Comparison of ENCODE assay signal across 8 mouse cellular contexts in the genomic region with DNA sequence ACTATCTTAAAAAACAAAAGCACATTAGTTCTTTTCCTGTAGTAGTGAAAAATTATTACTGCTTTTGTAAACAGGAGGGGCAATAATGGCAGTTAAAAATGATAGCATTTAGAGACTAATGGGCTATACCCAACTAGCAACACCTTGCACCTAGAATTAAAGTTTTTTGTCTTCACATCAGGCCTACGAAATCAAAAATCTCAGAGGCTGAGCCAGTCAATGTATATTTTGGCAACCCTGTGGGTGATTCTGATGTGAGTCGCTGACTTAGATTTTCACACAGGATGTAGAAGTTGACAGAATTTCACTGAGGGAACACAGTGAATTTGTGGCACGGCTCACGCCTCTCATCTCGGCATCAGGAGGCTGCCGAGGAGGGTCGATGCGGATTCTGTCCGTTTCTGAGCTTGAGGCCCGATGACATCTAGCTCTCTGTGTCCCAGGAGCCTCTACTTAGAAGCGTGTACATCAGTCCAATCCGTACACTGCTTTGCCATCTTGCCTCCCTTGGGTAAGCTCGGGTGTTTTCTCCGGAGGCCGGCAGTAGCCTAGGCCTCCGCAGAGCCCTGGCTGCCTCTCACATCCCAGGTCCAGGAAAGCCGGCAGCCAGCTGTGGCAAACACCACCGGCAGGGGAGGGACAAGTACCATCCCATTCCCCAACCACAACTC. TPM values are rescaled to one million over a fixed set of nuclear protein-coding genes. Genes with fewer than 3 reads are reported as not detected.
DNase-seq lines count a peak whose midpoint lies in the region; ATAC-seq lines count a peak whose summit lies in the region.

No protein-coding gene starts in this region.

- ATAC-seq in cerebellum, adult (ENCODE audit: insufficient number of reproducible peaks, low FRiP score, low TSS enrichment), result 0 out of 2 replicates have a peak, but pooled peaks have one; percentile 26
- ATAC-seq in forebrain, embryonic 13.5 days, result peak; percentile 74
- ATAC-seq in liver, embryonic 15.5 days (ENCODE audit: insufficient read depth), result peak; percentile 49

- peak overlapping the region; percentile 75 for H3K4me3 ChIP-seq in forebrain, embryonic 13.5 days
- H3K4me3 ChIP-seq in liver, embryonic 15.5 days (replicated peaks), result peak overlapping the region; percentile 93

- H3K4me2 ChIP-seq in forebrain, embryonic 13.5 days, result peak overlapping the region; percentile 93
- H3K4me2 ChIP-seq in liver, embryonic 15.5 days, result peak overlapping the region; percentile 71

- WGBS in forebrain, embryonic 13.5 days, result 2% methylated on average over 18 of the region's 18 CpGs
- WGBS in liver, embryonic 15.5 days (ENCODE audit: insufficient replicate concordance), result 1% methylated on average over 18 of the region's 18 CpGs

- intact Hi-C loops in left cerebral cortex, postnatal 4 days (cut with DNase I), result no loop called here

- H3K4me1 ChIP-seq in forebrain, embryonic 13.5 days, result peaks cover 30% of the 10 kb centered on the region
- H3K4me1 ChIP-seq in liver, embryonic 15.5 days (replicated peaks), result peaks cover 46% of the 10 kb centered on the region

- no peaks in the 10 kb centered on the region for H3K9me3 ChIP-seq in forebrain, embryonic 13.5 days (replicated peaks)
- H3K9me3 ChIP-seq in liver, embryonic 15.5 days (replicated peaks), result no peaks in the 10 kb centered on the region

- peak overlapping the region; percentile 82 for H3K9ac ChIP-seq in forebrain, embryonic 13.5 days
- H3K9ac ChIP-seq in liver, embryonic 15.5 days, result peak overlapping the region; percentile 79

- no peak for DNase-seq in cerebellum, postnatal 14 days
- DNase-seq in 3134 (ENCODE audit: extremely low read depth, insufficient read length, low spot score), result peak; percentile 87
- DNase-seq in layer of hippocampus, adult 9-11 months, result no peak
- no peak for DNase-seq in cerebellum, adult 11 months
- DNase-seq in left cerebral cortex, postnatal 4 days, result no peak

- H3K36me3 ChIP-seq in forebrain, embryonic 13.5 days (ENCODE audit: poor library complexity, severe bottlenecking), result peaks cover 27% of the 10 kb centered on the region
- H3K36me3 ChIP-seq in liver, embryonic 15.5 days (replicated peaks), result peaks cover 48% of the 10 kb centered on the region

- peak overlapping the region; percentile 74; the same call in 1 of the 2 replicates for H3K27ac ChIP-seq in forebrain, embryonic 13.5 days
- H3K27ac ChIP-seq in liver, embryonic 15.5 days (replicated peaks), result peak overlapping the region; percentile 90

- no peaks in the 10 kb centered on the region for H3K27me3 ChIP-seq in forebrain, embryonic 13.5 days
- H3K27me3 ChIP-seq in liver, embryonic 15.5 days, result no peaks in the 10 kb centered on the region

RNA-seq across cellular contexts. Expression of gene Zwilch, which starts 0.6 kb away (rescaled TPM):
- 16.7 and 20.6 TPM in 2 replicates for polyA plus RNA-seq in forebrain, embryonic 13.5 days (2015; fragmentation: Nextera tagmentation; extraction: Ambion mirVana)
- polyA plus RNA-seq in liver, embryonic 15.5 days (2015; fragmentation: Nextera tagmentation; extraction: Ambion mirVana), result 13.1 and 13.2 TPM in 2 replicates
- 1 to 10 TPM; 7.9 to 8.0 TPM for total RNA-seq in left cerebral cortex, postnatal 4 days (2021)

RNA-seq across cellular contexts. Expression of gene Rpl4, which starts 0.9 kb away (rescaled TPM):
- 801 and 817 TPM in 2 replicates for polyA plus RNA-seq in forebrain, embryonic 13.5 days (2015; fragmentation: Nextera tagmentation; extraction: Ambion mirVana)
- polyA plus RNA-seq in liver, embryonic 15.5 days (2015; fragmentation: Nextera tagmentation; extraction: Ambion mirVana), result 635 and 656 TPM in 2 replicates
- 100 to 1,000 TPM; 735 to 744 TPM for total RNA-seq in left cerebral cortex, postnatal 4 days (2021)

RNA-seq across cellular contexts. Expression of gene Snapc5, which starts 6.8 kb away (rescaled TPM):
- 42.2 and 45.9 TPM in 2 replicates for polyA plus RNA-seq in forebrain, embryonic 13.5 days (2015; fragmentation: Nextera tagmentation; extraction: Ambion mirVana)
- 10.5 and 11.2 TPM in 2 replicates for polyA plus RNA-seq in liver, embryonic 15.5 days (2015; fragmentation: Nextera tagmentation; extraction: Ambion mirVana)
- 10 to 100 TPM; 18.3 to 18.8 TPM for total RNA-seq in left cerebral cortex, postnatal 4 days (2021)

RNA-seq across cellular contexts. Expression of gene Lctl, which starts 55.3 kb away (rescaled TPM):
- not detected in 2 replicates for polyA plus RNA-seq in forebrain, embryonic 13.5 days (2015; fragmentation: Nextera tagmentation; extraction: Ambion mirVana)
- polyA plus RNA-seq in liver, embryonic 15.5 days (2015; fragmentation: Nextera tagmentation; extraction: Ambion mirVana), result not detected in 2 replicates
- total RNA-seq in left cerebral cortex, postnatal 4 days (2021), result not detected
